Mouse (Mus musculus) embryonic fibroblast, embryonic 13.5 days (primary cell): ENCODE measurements around the gene 2810459M11Rik.

Source experiments
- CTCF ChIP-seq: IDR thresholded peaks from 2 replicates; pipeline ENCODE4 v1.5.1; 2011; ENCODE audit warnings: mild to moderate bottlenecking, control low read depth, low read length, moderate library complexity, borderline replicate concordance; ENCODE audit not compliant: insufficient read depth
- POLR2A ChIP-seq: IDR thresholded peaks from 2 replicates; pipeline ENCODE4 v1.6.1; 2011; ENCODE audit warnings: low read depth, mild to moderate bottlenecking, control low read depth, low read length, moderate library complexity

DNA sequence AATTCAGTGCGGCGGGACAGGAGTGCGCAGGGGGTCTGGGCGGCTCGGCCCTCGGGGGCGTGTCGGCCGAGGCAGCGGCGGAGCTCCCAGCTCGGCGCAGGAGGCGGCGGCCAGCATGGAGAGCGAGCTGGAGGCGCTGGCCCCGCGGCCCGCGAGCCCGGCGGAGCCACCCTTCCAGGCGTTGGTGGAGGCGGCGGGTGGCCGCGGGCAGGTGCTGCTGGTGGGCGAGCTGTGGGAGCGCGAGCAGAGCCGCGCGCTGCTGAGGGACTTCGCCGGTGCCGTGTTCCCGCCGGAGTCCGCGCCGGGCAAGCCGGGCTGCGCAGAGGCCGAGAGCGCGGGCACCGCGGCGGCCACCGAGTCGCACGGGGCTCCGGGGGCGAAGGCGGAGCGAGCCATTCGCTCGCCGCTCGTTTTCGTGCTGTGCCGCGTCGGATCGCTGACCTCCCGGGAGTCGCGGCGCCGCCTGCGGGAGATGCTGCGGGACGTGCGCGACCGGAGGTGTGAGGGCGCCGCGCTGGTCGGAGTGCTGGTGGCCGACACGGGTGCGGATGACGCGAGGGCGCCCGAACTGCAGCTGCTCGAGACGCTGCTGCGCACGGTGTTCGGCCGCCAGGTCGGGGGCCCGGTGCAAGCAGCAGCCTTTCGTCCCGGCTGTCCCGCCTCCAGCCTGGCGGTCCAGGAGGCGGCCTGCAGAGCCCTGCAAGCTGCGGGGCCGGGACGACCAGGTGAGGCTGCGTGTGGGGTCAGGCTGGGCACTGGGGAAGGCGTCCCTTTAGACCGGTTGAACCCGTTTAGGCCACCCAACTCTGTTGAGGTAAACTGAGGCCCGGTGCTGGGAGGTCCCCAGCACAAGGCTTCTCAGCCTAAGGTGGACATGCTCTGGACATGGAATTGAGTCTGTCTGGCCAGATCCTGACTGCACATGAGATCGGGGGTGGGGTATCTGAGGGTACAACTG lies at the start of gene 2810459M11Rik:
- no peak for TF ChIP-seq CTCF
- TF ChIP-seq POLR2A, result no peak
